Mouse (Mus musculus): ENCODE data around the gene Mab21l3. TPM values are rescaled to one million over a fixed set of nuclear protein-coding genes. Genes with fewer than 3 reads are reported as not detected.

Gene Mab21l3
- under 1 TPM in 1 of 2 experiments, not detected in 1; 0.13 TPM for total RNA-seq (2021)

DNA sequence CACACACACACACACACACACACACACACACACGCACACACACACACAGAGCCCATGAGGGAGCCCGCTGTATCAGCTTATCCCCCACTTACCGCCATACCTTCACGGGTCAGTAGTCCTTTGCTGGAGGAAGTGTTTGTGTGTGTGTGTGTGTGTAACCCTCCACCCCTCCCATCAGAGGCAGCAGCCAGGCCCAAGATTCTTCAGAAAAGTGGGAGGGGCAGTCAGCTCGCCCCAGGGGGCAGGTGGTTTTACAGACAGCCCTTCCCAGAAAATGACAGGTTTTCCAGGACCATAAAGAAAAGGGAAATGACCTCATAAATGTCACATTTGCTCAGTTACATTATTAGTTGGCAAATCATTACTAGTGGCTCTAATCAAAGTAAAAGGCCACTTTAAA lies at the start of gene Mab21l3:
Gene Mab21l3, minus strand, starts transcription at position 144 of the 400 bp plus-strand sequence.
- DNase-seq, result no peak

DNA sequence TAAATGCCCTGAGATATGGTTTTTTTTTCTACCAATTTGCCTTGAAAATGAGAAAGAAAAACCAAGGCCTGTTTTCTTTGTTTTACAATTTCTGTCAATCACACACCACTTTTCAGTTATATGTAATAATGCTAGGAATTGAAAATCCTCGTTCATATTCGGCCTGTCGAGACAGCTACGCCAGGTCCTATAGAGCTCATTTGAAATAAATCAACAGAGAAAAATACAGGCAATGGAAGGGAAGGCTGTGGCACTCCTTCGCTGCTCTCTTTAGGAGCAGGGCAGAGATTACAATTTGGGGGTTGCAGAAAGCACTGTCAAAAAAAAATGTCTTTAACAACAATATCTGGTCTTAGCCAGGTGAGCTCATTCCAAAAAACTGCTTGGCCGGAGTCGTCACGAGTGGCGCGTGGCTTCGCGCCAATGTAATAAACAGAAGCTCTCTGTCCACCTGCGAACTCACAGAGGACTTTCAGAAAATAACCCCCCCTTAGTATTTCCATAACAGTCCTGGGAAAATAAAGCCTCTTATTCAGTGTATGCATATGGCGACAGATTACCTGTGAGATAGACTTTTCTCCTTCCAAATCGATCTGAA lies 48.7 kb upstream of the Mab21l3 start:
- DNase-seq, result no peak

GRCm38 (mm10) chr3:101896893-101897292 lies 48.1 kb upstream of the Mab21l3 start:
- peak; percentile 48 to 56 for DNase-seq

DNA sequence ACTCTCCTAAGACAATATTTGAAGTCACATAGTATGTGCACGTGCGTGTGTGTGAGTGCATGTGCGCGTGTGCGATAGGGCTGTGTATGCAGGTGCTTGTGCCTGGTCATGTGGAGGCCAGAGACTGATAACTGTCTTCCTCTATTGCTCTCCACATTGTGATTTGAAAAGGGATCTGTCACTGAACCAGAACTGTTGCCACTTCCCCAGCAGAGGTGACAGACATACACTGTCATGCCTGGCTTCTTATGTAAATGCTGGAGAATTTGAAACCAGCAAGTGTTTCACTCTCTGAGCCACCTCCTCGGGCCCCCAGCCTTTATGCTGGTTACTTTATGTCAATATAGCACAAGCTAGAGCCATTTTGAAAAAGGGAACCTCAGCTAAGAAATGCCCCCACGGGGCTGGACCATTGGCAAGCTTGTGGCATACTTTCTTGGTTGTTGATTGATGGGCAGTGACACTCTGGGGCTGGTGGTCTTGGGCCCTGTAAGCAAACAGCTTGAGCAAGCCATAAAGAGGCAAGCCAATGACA lies 46.7 kb upstream of the Mab21l3 start:
- no peak for DNase-seq

DNA sequence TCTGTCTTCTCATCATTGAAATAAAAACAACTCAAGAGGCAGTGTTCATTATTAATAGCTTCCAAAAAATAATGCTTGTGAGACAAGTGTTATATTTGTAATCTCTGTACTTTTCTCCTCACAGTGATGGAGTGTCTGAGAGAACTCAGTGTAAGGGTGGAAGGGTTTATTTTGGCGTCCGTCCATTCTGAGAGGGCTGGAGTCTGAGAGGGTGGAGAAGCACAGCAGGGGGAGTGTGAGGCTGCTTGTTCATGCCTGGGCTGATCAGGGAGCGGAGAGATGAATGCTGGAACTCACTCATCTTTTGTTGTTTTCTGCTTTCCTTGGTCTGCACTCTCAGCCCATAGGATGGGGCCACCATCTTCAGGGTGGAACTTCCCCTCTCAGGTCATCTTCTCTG lies 36.8 kb upstream of the Mab21l3 start:
- DNase-seq, result no peak

DNA sequence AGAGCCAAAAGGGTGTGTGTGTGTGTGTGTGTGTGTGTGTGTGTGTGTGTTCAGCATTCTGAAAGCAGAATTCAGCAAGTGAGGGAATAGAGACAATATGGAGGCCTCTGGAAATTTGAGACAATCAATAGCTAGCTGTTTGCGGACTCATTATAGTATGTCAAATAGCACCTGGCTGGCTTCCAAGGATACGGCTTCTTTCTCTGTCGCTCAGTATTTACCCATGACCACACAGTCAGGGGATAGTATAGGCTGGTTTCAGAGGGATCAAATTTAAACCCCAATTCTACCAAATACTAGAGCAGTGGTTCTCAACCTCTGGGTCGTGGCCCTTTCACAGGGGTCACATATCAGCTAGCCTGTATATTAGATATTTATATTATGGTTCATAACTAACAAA lies 36.3 kb upstream of the Mab21l3 start:
- no peak for DNase-seq

- no peak for DNase-seq
These were observed 35.1 kb upstream of the Mab21l3 start for GRCm38 (mm10) chr3:101883902-101884301.

GRCm38 (mm10) chr3:101881721-101882120 lies 33.0 kb upstream of the Mab21l3 start:
- no peak for DNase-seq

DNA sequence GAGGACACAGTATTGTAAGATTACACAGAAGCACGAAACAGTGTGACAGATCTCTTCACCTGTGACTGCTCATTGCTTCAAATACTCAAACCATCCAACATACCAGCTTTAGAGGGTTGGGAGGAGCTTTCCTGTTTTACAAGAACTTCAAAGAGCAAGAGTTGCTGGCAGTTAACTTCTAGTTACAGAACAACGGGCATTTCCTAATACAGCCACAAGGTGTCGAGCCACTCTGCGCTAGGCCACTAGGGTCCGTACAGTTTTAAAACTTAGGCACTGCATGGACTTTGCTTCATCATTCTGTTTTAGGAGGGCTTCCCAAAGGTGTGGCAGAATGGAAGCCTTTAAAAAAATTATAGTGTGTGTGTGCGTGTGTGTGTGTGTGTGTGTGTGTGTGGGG lies 32.1 kb upstream of the Mab21l3 start:
- DNase-seq, result no peak

- no peak for DNase-seq
These were observed 29.4 kb upstream of the Mab21l3 start for GRCm38 (mm10) chr3:101878136-101878535.

DNA sequence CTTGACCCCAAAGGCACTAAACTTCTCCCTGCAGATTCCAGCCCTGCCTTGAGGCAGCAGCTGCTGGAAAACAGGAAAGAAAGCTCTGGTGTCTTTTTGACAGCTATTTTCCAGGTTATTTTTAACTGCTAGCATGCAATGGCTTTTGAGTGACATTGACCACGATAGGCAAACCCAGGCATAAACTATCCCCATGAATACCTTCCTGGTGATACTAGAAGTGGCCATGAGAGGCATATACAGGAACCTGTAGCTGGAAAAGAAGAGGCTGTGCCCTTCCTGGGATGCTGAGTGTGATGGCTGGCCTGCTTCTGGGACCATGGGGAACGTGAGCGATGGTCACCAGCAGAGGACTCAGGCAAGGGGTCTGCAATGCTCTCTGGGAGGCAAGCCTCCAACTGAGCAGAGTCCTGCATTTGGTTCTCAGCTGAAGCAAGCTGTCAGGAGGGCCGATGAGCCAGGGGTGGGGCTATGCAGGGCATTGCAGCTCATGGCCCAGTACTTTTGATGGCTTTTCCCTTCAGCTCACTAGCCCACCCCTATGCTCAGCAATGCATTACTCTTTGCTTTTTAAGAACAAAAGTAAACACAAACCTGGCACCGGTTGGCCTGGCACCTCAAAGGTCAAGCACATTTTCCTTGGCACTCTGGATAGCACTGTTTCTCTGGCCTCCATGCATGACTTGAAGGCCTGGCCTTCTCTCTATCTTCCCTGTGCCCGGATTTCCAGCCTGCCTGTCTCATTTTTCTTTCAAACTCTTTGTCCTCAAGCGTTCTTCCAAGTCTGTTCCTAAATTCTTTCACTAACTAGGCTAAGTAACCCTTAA lies 27.9 kb upstream of the Mab21l3 start:
- DNase-seq, result no peak

DNA sequence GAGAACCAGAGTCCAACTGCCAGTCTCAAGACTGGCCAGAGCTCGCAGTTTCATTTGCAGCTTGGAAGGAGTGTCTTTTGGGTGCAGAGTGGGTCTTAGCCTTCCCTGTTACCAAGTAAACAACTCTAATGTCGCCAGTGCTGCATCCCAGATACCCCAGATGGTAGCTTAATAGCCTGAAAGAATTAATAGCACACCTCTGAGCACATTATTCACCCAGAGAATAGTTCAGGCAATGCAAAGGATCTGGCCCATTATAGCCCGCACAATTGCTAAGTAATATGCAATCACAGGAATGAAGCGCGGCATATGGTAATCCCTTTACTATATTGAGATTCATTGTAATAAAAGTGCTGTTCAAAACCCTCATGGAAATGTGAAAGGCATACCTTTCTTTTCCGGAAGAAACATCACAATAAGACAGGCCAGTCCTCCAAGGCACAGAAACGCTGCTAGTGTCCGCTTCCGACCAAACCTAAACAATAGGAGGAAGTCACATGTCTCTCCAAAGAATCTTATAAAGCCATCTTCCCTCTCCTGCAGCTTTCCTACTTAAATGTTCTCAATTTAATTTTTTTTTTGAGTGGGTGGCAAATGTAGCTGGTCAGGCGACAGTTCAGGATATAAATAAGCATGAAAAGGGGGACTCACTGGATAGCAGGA lies 26.6 kb upstream of the Mab21l3 start:
- no peak for DNase-seq

- DNase-seq, result no peak
These were observed 24.4 kb upstream of the Mab21l3 start for GRCm38 (mm10) chr3:101873061-101873675.

- DNase-seq, result no peak
These were observed 23.2 kb upstream of the Mab21l3 start for GRCm38 (mm10) chr3:101871951-101872350.

DNA sequence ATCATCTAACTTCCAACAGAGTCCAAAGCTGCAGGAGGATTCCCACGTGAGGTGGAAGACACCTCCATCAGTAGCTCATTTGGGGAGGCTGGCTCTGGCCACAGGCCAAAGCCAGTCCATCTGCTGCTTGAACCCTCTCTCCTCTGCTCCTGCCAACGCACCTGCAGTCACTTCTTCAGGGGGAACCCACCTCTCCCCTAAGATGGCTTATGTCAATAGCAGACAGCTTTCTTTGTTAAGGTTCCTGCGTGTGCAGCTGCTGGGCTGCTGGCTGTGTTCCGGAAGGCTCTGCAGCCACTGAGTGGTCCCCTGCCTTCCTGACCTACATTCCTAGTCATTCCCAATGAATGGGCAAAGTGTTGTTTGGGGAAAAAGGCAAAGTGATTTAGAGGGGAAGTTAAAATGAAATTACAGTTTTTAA lies 18.3 kb upstream of the Mab21l3 start:
- no peak for DNase-seq

GRCm38 (mm10) chr3:101861856-101862255 lies 13.1 kb upstream of the Mab21l3 start:
- DNase-seq, result no peak

DNA sequence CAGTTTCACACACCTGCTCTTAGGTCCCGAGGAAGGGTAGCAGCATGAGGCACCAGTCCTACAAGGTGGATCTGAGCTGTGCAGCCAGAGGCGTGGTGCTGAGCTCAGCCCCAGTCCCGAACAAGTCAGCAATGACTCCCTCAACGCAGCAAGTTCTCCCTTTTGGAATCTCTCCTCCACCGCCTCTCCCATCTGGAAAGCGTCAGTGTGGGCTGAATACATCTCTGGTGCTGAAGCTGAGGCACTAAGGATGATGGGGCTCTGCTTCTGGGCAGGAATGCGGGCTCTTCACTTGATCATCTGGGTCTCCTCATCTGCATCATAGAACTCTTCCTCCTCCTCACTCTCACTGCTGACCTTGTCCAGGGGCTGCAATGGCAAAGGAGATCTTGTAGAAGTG lies 11.4 kb upstream of the Mab21l3 start:
- DNase-seq, result peak; percentile 26 to 34

DNA sequence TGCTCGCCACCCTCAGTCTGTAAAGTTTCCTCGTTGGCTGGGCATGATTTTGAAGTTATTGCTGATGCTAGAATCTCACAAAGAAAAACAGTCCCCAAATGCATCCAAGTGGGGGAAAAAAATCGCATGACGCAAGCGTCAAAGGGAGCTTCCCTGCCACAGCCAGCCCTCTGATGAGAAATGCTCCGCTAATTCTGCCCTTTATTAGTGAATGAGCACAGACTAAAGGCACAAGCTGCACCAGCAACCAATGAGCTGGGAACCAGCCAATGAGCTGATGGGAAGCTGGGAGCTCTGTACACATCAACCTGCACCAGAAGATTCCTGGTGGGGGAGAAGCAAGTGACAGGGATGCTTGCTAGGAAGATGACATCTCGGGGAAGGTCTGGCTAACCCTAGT lies 11.0 kb upstream of the Mab21l3 start:
- DNase-seq, result no peak

GRCm38 (mm10) chr3:101854075-101854474 lies 5.3 kb upstream of the Mab21l3 start:
- no peak for DNase-seq

GRCm38 (mm10) chr3:101851363-101851762 lies 2.6 kb upstream of the Mab21l3 start:
- no peak for DNase-seq

GRCm38 (mm10) chr3:101846096-101846495 lies 2.7 kb downstream of the Mab21l3 start:
- DNase-seq, result no peak

DNA sequence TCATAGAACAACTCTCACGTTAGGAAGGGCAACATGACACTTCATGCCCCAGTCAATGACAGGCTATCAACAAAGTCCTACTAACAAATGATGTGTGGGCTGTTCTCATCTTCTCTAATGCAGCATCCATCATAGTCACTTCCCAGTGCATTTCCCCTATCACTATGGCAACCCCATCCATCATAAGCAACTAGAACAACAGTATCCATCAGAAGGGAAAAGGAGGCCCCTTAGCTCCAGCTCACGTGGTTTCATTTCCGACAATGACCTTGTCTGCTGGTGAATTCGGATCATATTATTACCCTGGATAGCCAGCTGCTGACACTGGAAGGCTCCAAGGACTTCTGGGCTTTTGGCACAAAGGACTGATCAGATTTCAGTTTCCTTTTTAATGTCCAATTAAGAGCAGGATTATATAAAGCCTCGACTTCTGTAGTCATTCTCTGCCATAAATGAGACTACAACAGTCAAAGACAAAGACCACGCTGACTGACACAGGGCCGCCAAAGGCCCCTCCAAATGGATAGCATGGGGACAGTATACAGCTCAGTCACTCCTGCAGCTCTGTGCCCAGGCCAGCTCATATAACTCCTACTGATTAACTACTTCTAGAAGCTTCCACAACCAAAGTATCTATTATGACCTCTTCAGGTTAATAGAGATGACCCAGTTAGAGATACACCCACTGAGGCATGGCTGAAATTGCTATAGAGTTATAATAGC lies 6.2 kb downstream of the Mab21l3 start:
- no peak for DNase-seq
